Mouse (Mus musculus) kidney, adult 8-10 months (tissue): ENCODE results near the gene Stau1.
"Not testable (repeated sequence)": the region's sequence is repeated elsewhere in the genome, so short reads cannot be mapped to it uniquely, and the experiment has no call there.

Experiments
- DNase-seq, 2 experiments: peaks; one replicate each; pipeline ENCODE4 v3.0.0; 2022

Gene Stau1

GRCm38 (mm10) chr2:166995796-166996532 lies at the start of gene Stau1:
Gene Stau1 (minus strand): TSS chr2:166996299.
- peak; percentile 95 to 96 for DNase-seq

GRCm38 (mm10) chr2:167043400-167044121 lies 47.5 kb upstream of the Stau1 start:
- no peak for DNase-seq

- DNase-seq, result no peak
Observed at GRCm38 (mm10) chr2:167039386-167039785, 43.3 kb upstream of the Stau1 start.

GRCm38 (mm10) chr2:167038716-167039115 lies 42.6 kb upstream of the Stau1 start:
- no peak for DNase-seq

GRCm38 (mm10) chr2:167038297-167038696 lies 42.2 kb upstream of the Stau1 start:
- no peak for DNase-seq

GRCm38 (mm10) chr2:167037710-167038109 lies 41.6 kb upstream of the Stau1 start:
- no peak for DNase-seq

GRCm38 (mm10) chr2:167030507-167030906 lies 34.4 kb upstream of the Stau1 start:
- DNase-seq, result no peak

GRCm38 (mm10) chr2:167028553-167028952 lies 32.5 kb upstream of the Stau1 start:
- no peak for DNase-seq

- no peak for DNase-seq
Observed at GRCm38 (mm10) chr2:167019396-167019795, 23.3 kb upstream of the Stau1 start.

- DNase-seq, result no peak
Observed at GRCm38 (mm10) chr2:167015382-167015718, 19.3 kb upstream of the Stau1 start.

- peak; percentile 87 to 92 for DNase-seq
Observed at GRCm38 (mm10) chr2:167014702-167015381, 18.7 kb upstream of the Stau1 start, which contains the start of gene Ddx27. Gene Ddx27 (plus strand): TSS chr2:167015193.

- DNase-seq, result no peak
Observed at GRCm38 (mm10) chr2:167010546-167010945, 14.4 kb upstream of the Stau1 start.

GRCm38 (mm10) chr2:167009483-167009882 lies 13.4 kb upstream of the Stau1 start:
- DNase-seq, result no peak

- DNase-seq, result not testable (repeated sequence)
Observed at GRCm38 (mm10) chr2:167007565-167007964, 11.5 kb upstream of the Stau1 start.

GRCm38 (mm10) chr2:167007001-167007491 lies 10.9 kb upstream of the Stau1 start:
- no peak for DNase-seq

GRCm38 (mm10) chr2:167006355-167006754 lies 10.3 kb upstream of the Stau1 start:
- DNase-seq, result no peak

GRCm38 (mm10) chr2:167004099-167004854 lies 8.2 kb upstream of the Stau1 start:
- peak; percentile 60 to 73 for DNase-seq

GRCm38 (mm10) chr2:167001486-167001885 lies 5.4 kb upstream of the Stau1 start:
- DNase-seq, result no peak

- DNase-seq, result no peak
Observed at GRCm38 (mm10) chr2:166996533-166996894, 415 bp upstream of the Stau1 start.

- peak in 1 of 2 experiments; percentile 19 for DNase-seq
Observed at GRCm38 (mm10) chr2:166995021-166995795, 891 bp downstream of the Stau1 start.

- no peak for DNase-seq
Observed at GRCm38 (mm10) chr2:166991945-166992344, 4.2 kb downstream of the Stau1 start.

- no peak for DNase-seq
Observed at GRCm38 (mm10) chr2:166990861-166991260, 5.2 kb downstream of the Stau1 start.
